Mouse (Mus musculus) adipocyte (in vitro differentiated cells): ENCODE measurements around the gene Wdr18.

Source experiments
- DNase-seq: peaks from one replicate; pipeline ENCODE4 v3.0.0-alpha.2; 2016; ENCODE audit warnings: low spot score

Wdr18 gene

DNA sequence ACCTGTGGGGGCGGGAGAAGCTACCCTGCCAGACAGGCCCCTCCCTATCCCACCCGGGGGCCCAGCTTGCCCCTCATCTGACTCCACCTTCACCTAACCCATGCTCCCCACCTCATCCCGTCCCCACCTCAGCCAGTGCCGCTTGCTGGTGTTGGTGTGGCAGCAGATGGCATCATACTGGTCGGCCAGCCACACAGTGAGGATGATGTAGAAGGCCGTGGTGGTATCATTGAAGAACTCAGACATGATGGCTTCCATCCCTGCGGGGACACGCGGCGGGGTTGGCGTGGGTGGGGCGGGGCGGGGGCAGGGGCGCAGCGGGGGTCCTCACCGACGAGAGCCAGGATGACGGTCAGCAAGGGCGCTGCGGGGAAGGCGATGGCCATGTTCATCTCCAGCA lies 18.1 kb downstream of the Wdr18 start:
- no peak for DNase-seq

DNA sequence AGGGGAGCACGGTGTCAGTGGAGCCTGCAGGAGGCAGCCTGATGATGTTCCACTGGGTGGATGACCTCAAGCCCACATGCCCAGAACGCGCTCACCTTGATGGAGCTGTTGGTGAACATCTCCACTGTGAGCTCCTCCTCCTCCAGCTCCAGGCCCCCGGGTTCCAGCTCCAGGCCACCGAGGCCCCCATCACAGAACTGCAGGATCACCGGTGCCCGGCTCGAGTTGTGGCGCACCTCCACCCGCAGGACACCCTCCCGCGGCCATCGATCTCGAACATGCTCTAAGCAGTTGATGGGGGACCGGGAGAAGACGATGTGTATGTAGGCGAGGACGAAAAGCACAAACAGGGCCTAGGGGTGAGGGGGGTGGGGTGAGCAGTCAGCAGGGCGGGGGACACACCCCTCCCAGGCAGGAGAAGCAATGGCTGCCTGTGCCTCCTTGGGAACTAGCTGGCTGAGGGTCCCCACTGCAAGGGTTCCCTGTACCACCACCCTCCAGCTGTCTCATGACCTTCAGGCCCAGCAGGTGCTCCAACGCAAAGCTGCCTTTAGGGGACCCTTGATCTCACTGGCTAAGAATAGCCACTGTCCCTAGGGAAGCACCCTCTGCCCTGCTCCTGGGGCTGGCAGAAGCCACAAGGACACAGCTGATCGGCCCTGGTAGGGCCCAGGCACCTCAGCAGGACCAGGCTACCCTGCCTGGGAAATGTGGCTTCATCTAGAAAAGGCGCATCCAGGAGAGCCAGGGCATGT lies 19.6 kb downstream of the Wdr18 start:
- DNase-seq = no peak

DNA sequence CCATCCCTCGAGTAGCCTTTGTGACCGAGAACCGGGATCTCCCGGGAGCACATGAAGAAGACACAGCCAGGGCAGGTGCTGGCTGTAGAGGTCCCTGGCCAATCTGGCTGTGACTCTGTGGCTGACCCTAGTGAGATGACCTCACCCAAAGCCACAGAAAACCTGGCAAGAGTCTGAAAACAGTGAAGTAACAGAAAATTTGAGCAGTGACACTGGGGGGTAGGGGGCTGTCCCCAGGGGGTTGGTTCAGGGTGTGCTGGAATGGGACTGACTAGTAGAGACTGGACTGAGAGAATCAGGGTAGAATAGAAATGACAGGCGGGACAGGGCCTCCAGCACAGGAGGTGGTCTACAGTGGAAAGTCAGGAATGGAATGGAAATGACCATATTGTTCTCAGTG lies 23.3 kb downstream of the Wdr18 start:
- no peak for DNase-seq

DNA sequence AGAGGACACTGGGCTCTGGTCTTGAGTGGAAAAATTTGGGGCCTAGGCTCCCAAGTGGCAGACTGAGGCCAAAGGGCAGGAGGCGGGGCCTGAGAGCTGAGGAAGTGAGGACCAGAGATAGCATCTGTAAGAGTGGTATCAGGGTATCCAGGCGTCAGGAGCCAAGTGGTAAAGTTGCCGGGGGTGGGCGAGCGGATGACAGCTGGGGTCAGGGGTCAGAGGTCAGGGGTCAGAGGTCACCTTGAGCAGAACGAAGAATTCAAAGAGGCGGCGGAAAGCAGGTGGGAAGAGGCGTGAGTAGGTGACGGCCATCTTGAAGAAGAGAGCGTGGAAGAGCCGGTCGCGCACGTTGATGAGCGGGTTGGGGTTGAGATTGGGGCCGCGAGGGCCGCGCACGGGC lies 23.7 kb downstream of the Wdr18 start:
- peak; percentile 71 for DNase-seq

DNA sequence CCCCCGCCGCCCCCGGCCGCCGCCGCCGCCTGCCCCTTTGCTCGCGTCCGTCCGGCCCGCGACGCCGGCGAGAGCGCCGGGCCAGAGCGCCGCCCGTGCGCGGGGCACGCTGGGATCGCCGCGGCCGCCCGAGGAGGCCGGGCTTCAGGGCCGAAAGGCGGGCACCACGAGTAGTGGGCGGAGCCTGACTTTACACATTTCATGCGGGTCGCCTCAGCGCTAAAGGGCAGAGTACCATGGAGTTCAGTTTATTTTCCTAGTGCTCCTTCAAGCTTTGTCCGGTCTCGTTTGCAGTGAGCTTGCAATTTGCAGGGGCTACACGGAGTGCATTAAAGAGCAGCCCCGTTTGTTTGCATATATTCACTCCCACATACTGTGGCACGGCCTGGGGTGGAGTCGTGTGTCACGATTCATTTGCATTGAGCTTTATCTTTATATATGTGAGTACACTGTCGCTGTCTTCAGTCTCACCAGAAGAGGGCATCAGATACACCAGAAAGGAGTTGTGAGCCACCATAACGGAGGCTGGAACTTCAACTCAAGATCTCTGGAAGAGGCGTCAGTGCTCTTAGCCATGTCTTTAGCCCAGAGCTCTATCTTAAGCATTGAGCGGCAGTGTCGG lies 24.4 kb downstream of the Wdr18 start, which contains the start of gene Tmem259:
Gene Tmem259 (minus strand): TSS at position 136 of the 622 bp plus-strand sequence.
- DNase-seq = peak; percentile 90

DNA sequence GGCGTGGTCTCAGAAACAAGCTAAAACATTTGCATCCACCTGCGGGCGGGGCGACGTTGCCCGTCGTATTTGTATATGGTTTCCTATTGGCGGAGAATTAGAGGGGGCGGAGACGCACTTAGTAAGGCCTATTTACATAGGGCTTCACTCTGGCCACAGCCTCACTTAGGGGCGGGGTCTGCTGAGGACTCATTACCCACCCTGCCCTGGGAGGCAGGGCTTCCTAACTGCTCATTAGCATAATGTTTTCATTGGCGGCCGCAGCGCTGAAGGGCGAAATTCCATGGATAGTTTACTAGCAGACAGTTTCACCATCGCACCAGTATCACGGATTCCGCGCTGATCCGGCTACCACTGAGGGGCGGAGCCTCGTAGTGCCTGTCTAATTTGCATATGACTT lies 24.9 kb downstream of the Wdr18 start:
- DNase-seq = peak; percentile 99

DNA sequence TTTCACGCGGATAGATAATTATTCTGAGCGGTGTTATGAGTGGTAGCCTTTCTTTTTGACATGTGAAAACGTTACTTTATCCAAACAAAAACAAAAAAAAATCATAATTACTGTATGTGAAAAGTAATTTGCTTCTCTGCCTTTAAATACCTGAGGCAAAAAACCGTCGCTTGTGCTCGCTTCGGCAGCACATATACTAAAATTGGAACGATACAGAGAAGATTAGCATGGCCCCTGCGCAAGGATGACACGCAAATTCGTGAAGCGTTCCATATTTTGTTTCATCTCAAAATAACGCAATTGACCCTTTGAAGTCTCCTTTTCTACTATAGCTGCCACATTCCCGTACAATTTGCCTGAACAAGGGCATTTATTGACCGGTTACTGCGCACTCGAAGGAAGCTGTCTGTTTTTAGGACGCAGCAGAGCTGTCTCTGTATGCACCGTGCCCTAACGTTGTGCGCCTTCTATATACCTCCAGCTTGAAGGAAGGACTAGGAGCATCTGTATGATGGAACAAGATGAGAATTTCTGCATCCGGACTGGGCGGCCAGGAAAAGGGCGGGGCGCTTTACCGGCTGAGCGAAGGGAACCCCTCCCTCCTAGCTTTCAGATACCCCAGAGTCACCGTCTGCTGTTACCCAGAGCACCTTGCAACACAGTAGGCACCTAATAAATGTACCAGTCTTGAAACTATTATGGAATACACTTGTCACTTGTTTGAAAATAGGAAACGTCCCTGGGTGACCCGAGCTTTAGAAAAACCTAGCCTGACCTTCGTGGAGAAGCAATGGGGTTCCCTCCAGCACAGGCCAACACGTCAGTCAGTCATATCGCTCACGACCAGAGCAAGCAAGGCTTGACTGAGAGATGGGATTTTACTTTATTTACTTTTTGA lies 25.6 kb downstream of the Wdr18 start:
- DNase-seq = peak; percentile 65

DNA sequence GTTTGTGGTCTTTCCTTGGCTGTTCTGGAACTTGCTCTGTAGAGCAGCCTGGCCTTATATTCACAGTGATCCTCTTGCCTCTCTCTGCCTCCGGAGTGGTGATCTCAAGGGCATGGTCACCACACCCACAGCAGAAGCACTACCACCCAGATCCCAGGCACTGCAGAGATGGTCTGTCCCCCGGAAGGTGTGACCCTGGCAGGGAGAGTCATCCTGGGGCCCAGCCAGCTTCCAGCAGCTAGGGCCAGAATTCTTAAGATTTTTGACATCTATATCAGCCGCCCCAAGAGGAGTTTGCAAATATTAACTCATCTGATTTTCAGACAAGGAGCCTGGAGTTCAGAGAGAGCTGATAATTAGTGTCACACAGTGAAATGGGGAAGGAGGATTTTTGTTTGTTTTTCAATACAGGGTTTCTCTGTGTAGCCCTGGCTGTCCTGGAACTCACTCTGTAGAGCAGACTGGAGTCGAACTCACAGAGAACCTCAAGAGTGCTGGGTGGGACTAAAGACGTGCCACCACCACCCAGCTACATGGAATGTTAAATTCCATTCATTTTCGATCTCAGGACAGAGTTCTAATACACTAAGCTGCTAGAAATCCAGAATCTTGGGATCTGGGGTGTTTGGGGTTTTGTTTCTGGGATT lies 26.4 kb downstream of the Wdr18 start:
- peak; percentile 26 for DNase-seq

DNA sequence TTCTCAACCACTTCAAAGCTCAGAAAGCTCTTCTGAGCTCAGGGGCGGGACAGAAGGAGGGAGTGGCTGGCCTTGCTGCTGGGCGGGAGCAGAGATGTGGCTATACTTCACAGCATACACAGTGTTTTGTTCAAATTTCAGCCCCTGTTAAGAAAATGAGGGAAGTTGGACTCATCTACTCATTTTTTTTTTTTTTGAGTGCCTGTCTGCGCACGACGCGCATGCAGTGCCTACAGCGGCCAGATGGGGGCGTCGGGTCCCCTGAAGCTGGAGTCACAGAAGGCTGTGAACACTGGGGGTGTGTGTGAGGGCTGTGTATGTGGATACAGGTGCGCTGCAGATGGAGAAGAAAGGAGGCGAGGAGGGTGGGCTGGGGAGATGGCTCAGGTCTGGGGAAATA lies 27.0 kb downstream of the Wdr18 start:
- DNase-seq = peak; percentile 63

DNA sequence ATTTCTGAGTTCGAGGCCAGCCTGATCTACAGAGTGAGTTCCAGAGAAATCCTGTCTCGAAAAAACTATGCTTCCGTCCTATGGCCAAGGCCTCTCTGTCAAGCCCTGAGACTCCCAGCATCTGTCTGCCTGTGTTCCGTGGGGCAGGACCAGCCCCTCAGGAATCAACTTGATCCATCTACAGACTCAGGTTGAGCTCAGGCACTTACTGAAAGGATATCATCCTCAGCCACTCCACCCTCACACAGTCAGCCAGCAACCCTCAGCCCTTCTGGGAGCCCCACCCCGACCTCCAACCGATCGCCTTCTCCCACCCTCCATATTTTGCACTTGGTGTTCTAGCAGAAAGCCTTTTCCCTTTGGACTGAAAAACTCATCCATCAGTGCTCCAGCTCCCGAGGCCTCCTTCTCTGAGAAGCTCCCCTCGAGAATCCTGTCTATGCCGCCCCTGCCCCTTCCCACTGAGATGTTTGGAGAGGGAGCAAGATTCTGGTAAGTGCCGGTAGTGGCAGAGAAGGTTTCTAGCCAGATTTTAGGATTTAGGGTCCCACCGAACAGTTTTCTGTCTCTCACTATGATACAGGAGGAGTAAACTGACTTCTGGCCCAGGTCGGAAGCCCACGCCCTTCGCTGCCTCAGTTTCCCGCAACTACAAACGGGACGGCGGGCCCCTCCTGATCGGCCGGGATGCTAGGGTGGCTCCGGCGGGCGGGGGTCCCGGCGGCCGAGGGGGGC lies 28.0 kb downstream of the Wdr18 start:
- DNase-seq = no peak

DNA sequence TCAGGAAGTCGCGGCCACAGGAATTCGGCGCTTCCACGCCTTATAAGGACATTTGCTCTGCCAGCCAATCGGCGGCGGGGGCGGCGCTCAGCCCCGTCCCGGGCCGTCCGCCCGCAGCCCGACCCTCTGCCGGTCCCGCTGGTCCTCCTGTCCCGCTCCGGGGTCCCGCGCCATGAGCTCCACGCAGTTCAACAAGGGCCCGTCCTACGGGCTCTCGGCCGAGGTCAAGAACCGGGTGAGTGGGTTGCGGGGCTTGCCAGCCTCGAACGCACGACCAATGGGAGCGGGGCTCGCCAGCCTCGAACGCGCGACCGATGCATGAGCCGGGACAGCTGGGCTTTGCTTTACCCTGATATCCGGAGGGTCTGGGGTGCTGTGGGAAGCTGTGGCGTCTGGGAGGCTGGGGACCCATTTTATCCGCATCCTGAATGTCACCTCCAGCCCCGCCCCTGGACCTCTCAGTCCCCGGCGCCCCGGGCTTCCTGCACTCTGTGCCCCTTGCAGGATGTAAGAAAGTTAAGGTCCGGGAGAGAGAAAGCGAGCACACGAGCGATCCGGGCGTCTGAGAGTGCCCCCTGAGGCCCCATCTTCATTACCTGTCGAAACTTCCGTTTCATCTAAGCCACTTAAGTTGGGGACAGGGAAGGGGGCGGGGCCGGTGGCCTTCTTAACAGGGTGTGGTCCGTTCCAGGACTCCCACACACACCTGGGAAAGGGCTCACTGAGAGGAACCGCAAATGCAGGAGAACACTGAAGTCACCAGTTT lies 28.7 kb downstream of the Wdr18 start, which contains the start of gene Cnn2:
Gene Cnn2 (plus strand): TSS at position 79 of the 766 bp plus-strand sequence.
- no peak for DNase-seq

DNA sequence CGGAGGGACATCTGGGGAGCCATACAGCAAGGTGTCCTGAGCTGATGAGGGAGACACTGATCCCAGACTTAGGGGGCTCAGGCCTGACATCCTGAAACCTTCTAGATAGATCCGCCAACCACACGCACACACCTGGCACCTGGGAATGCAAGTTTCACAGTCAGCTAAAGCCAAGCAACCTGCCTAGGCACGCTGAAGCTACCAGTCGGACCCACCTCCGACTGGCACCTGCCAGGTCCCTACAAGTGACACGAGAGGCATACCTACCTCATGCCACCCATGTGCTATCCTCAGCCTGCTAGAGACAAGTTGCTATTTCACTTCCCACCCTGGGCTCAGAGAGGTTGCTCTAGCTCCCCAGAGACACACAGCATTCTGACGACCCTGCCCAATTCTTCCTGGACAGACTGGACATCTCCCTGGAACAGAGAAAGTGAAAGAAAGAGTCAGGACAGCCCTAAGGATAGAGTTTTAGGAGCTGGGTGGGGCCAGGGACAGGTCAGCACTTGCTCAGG lies 29.4 kb downstream of the Wdr18 start:
- no peak for DNase-seq

DNA sequence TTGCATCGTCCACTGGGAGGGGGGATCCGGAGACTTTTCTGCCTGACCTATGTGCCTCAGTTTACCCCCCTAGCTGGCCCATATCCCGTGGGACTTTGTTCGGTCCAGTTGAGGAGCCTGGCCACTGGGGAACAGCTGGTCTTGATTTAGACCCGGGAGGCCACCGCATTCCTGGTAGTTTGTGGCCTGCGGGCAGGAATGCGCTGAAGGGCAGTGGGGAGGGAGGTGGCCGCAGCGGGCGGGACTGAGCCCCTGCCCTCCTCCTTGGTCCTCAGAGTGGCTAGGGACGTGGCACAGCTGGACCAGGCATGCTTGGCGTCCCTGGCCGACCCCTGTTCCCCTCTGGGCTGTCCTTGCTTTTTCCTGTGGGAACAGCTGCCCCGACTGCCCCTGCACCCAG lies 29.9 kb downstream of the Wdr18 start:
- DNase-seq = no peak

DNA sequence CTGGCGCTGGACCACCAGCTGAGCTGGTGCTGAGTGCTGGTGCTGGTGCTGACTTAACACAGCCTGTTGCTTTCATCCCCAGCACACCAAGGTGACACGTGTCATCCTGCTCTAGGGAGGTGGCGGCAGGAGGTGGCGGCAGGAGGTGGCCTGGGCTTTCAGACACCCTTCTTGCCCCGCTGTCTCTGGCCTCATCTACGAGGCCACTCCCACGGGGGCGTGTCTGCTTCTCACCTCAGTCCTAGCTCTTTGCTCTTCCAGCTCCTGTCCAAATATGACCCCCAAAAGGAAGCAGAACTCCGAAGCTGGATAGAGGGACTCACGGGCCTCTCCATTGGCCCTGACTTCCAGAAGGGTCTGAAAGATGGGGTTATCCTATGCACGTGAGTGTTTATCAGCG lies 31.1 kb downstream of the Wdr18 start:
- no peak for DNase-seq

DNA sequence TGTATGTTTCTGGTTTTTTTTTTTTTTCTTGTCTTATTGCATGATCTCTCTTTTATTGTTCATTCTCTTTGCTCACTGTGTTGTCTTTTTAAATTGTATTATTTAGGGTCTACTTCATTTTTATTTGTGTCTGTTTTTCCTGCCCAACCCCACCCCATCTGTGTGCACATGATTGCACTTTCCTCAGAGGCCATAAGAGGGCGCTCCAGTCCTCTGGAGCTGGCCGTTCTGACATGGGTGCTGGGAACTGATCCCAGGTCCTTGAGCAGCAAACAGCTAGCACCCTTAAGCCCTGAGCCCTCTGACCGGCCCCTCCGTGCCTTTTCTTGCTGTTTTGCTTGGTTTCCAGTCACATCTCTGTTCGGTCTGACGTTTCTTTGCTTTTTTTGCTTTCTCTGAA lies 31.6 kb downstream of the Wdr18 start:
- DNase-seq = no peak

DNA sequence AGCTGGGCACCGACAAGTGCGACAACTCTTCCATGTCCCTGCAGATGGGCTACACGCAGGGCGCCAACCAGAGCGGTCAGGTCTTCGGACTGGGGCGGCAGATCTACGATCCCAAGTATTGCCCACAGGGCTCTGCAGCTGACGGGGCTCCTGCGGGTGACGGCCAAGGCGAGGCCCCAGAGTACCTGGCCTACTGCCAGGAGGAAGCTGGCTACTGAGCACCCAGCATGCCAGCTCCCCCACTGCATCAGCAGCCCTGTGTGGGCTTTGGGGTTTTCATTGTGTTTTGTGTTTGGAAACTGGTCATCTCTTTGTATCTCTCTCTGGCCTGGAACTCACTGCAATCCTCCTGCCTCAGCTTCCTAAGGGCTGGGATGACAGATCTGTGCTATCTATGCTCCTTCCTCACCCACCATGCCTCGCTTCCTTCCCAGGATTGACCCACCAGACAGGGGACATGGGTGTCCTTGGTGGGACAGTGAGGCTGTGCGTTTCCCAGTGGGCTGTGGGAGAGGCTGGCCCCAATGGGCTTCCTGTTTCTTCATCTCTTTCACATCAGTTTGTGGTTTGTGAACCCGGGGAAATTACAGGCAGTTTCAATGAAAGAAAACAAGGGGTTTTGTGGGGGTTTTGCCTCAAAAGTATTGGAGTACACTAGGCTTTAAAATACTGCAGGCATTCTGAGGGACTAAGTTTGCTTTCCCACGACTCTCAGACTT lies 34.6 kb downstream of the Wdr18 start:
- no peak for DNase-seq

DNA sequence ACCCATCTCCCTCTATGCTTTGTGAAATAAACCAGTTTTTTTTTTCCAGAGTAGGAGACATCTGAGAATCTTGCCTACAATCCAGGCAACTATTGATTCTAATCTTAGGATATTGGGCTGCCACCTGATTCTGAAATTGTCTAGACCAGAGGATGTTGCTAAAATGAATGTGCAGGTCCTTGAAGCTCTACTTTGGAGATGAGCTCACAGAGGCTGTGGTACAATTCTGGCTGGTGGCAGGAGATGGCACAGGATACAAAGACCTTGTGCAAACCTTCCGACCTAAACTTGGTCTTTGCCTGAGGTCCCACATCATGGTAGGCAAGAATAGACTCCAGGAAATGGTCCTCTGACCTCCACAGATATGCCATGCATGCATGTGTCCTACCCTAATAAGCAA lies 35.7 kb downstream of the Wdr18 start:
- no peak for DNase-seq

DNA sequence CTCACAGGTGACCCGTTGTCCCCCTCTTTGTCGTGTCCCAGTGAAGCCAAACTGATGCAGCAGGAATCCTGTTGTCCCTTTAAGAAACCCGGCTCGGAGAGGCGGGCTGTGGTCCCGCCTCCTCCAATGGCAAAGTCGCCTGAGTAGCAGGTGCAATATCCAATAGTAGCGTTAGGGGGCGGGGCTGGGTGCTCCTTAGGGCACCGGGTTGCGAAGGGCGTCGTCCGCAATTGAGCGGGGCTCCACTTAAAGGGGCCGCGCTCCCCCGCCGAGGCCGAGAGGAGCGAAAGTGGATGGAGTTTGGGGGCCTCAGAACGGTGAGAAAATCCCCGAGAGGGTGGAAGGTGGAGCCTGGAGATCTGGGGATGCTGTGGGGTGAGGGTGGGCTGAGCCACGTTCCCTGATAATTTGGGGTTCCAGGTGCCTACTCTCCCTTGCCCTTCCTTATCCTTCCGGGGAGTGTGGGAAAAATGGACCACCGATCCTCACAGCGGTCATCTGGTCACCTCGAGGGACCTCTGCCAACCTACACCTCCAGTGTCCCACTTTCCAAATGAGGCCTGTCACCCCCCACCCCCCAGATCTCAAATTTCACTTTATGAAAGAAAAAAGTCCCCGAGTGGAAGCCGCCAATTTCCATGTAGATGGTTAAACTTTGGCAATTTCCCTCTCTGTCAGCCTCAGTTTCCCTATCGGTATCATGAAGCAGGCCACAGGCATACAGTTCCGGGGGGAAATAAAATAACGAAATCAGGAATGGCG lies 36.5 kb downstream of the Wdr18 start, which contains the start of gene Abca7:
Gene Abca7 (plus strand): TSS at position 223 of the 762 bp plus-strand sequence.
- peak; percentile 95 for DNase-seq
